Mouse (Mus musculus) embryonic facial prominence, embryonic 12.5 days (tissue): ENCODE measurements around the gene Gm4952. TPM values are rescaled to one million over a fixed set of nuclear protein-coding genes. Genes with fewer than 3 reads are reported as not detected.

ENCODE experiments used
- ATAC-seq: fragments of 200-750 bp; cut with Nextera tagmentation; 2 replicates; pipeline ENCODE4 v1.8.0; 2017; ENCODE audit not compliant: insufficient number of reproducible peaks, insufficient read depth, low FRiP score, low TSS enrichment
- H3K27ac ChIP-seq: fragments of 300-500 bp; sonication (generic); 2 replicates; pipeline ENCODE4 v1.5.1; 2016; ENCODE audit warnings: mild to moderate bottlenecking
- H3K27me3 ChIP-seq: fragments of 300-500 bp; sonication (generic); 2 replicates; pipeline ENCODE4 v1.6.1; 2016; ENCODE audit warnings: mild to moderate bottlenecking, moderate library complexity
- H3K36me3 ChIP-seq: fragments of 300-500 bp; sonication (generic); 2 replicates; pipeline ENCODE4 v1.6.1; 2016; ENCODE audit warnings: mild to moderate bottlenecking
- H3K4me1 ChIP-seq: fragments of 300-500 bp; sonication (generic); 2 replicates; pipeline ENCODE4 v1.6.1; 2016
- H3K4me2 ChIP-seq: fragments of 300-500 bp; sonication (generic); replicated peaks from 2 replicates; pipeline ENCODE4 v1.6.1; 2016; ENCODE audit warnings: mild to moderate bottlenecking, moderate library complexity
- H3K4me3 ChIP-seq: fragments of 300-500 bp; sonication (generic); 2 replicates; pipeline ENCODE4 v1.5.1; 2016; ENCODE audit warnings: mild to moderate bottlenecking
- H3K9ac ChIP-seq: fragments of 300-500 bp; sonication (generic); 2 replicates; pipeline ENCODE4 v1.6.1; 2016; ENCODE audit warnings: mild to moderate bottlenecking, moderate library complexity
- H3K9me3 ChIP-seq: fragments of 300-500 bp; sonication (generic); 2 replicates; pipeline ENCODE4 v1.6.1; 2016; ENCODE audit warnings: mild to moderate bottlenecking, moderate library complexity
- WGBS: fragments of 180-500 bp; shearing (Covaris S2); methylation state at CpG from one replicate; pipeline ENCODE4 v1.1.7; 2016; 5-methylcytosine and 5-hydroxymethylcytosine counted together
- polyA plus RNA-seq: library from polyadenylated mRNA; unstranded; fragments of >200 nt; fragmentation: Nextera tagmentation; extraction: Ambion mirVana; gene quantifications from 2 replicates; pipeline ENCODE4 v1.2.1, GENCODE M21; 2016

Gm4952 gene
- 0.06 and 0.10 TPM in 2 replicates for polyA plus RNA-seq

DNA sequence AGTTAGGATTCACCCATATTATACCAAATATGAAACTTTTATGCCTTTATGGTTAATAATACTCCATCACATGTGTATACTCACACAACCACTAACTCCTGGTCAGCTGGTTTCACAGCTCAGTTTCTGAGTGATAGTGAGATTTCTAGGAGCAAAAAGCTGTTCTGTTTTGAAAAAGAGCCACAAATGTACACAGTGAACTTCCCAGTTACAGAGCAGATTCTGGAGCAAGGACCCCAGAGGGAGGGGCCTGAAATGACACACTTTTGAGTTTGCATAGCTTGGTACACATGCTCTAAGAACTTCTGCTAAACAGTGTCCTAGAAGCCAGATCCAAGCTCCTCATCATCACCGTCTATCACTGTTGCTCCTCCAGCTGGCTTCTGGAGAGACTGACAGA is at the start of gene Gm4952:
Gene Gm4952, plus strand, starts transcription at position 301 of the 400 bp plus-strand sequence.
- H3K4me2 ChIP-seq: no peak within 1 kb of the TSS
- H3K4me1 ChIP-seq: no peaks in the 10 kb centered on the region; the same call in 1 of the 2 replicates
- H3K36me3 ChIP-seq: no peaks in the 10 kb centered on the region
- no peak for ATAC-seq
- H3K27me3 ChIP-seq: 0 out of 2 replicates have a peak, but pooled peaks cover 6% of the 10 kb centered on the region
- no peak within 1 kb of the TSS for H3K9ac ChIP-seq
- 73% methylated on average over 1 of the region's 1 CpGs for WGBS
- no peaks in the 10 kb centered on the region for H3K9me3 ChIP-seq
- H3K27ac ChIP-seq: no peak within 1 kb of the TSS
- H3K4me3 ChIP-seq: no peak within 1 kb of the TSS

- H3K9me3 ChIP-seq: no peaks in the 10 kb centered on the region
- no peak overlapping the region for H3K4me3 ChIP-seq
- H3K4me2 ChIP-seq: no peak overlapping the region
- no peaks in the 10 kb centered on the region for H3K36me3 ChIP-seq
- H3K27ac ChIP-seq: no peak overlapping the region
- H3K9ac ChIP-seq: no peak overlapping the region
- 74% methylated on average over 5 of the region's 5 CpGs for WGBS
- H3K4me1 ChIP-seq: no peaks in the 10 kb centered on the region
- no peak for ATAC-seq
- no peaks in the 10 kb centered on the region for H3K27me3 ChIP-seq
These were observed 49.5 kb upstream of the Gm4952 start for GRCm38 (mm10) chr19:12550005-12550942.

DNA sequence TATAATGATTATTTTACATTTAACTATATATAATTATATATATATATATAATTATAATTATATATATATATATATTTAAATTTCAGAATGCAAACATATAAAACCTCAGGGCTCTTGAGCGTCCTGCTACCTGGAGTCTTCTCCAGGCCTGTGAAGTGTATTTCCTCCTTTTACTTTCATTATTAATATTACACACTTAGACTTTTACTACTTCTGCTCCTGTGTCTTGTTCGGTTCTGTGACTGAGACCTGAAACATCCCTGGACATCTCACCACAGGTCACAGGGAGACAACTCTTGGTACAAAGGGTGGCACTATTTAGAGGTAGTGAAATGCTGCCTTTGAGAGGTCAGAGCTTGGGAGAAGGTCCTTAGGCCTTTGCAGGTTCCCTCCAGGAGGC is 43.5 kb upstream of the Gm4952 start:
- no peak overlapping the region for H3K27ac ChIP-seq
- no peaks in the 10 kb centered on the region for H3K4me1 ChIP-seq
- no peak for ATAC-seq
- no peaks in the 10 kb centered on the region for H3K36me3 ChIP-seq
- no peak overlapping the region for H3K4me3 ChIP-seq
- no peaks in the 10 kb centered on the region for H3K9me3 ChIP-seq
- WGBS: 90% methylated on average over 2 of the region's 2 CpGs
- H3K4me2 ChIP-seq: no peak overlapping the region
- no peak overlapping the region for H3K9ac ChIP-seq
- H3K27me3 ChIP-seq: no peaks in the 10 kb centered on the region

GRCm38 (mm10) chr19:12558219-12558618 is 41.6 kb upstream of the Gm4952 start:
- Histone ChIP-seq H3K9ac (no peak overlapping the region), H3K4me2 (no peak overlapping the region), H3K4me3 (no peak overlapping the region), H3K27ac (no peak overlapping the region), H3K36me3 (no peaks in the 10 kb centered on the region), H3K9me3 (no peaks in the 10 kb centered on the region), H3K27me3 (no peaks in the 10 kb centered on the region), H3K4me1 (no peaks in the 10 kb centered on the region)
- WGBS: 82% methylated on average over 4 of the region's 4 CpGs
- no peak for ATAC-seq

GRCm38 (mm10) chr19:12564197-12564596 is 35.6 kb upstream of the Gm4952 start:
- Histone ChIP-seq H3K4me2 (no peak overlapping the region), H3K4me1 (no peaks in the 10 kb centered on the region), H3K9ac (no peak overlapping the region), H3K27me3 (no peaks in the 10 kb centered on the region), H3K36me3 (no peaks in the 10 kb centered on the region), H3K27ac (no peak overlapping the region), H3K9me3 (no peaks in the 10 kb centered on the region), H3K4me3 (no peak overlapping the region)
- ATAC-seq: no peak

GRCm38 (mm10) chr19:12567011-12567410 is 32.8 kb upstream of the Gm4952 start:
- no peaks in the 10 kb centered on the region for H3K9me3 ChIP-seq
- no peaks in the 10 kb centered on the region for H3K36me3 ChIP-seq
- no peak overlapping the region for H3K9ac ChIP-seq
- no peaks in the 10 kb centered on the region for H3K27me3 ChIP-seq
- no peak overlapping the region for H3K27ac ChIP-seq
- WGBS: 54% methylated on average over 4 of the region's 4 CpGs
- no peak overlapping the region for H3K4me3 ChIP-seq
- no peaks in the 10 kb centered on the region for H3K4me1 ChIP-seq
- ATAC-seq: no peak
- no peak overlapping the region for H3K4me2 ChIP-seq

DNA sequence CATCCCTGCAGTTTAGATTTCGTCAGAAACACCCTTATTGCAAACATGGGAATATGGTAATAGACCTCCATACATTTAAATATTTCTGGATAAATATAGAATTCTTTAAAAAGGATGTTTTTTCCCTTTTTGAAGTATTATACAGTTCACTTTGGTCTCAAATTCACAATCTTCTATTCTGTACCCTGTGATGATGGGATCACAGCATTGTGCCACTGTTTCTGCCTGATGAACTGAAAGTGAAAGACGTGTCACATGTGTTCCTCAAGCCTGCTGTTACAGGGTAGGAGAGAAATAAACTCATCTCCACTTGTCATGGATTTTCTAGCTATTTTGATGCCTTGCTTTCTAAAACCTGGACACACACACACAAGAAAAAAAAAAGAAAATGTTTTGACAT is 28.9 kb upstream of the Gm4952 start:
- H3K36me3 ChIP-seq: no peaks in the 10 kb centered on the region
- no peak overlapping the region for H3K4me2 ChIP-seq
- H3K27ac ChIP-seq: no peak overlapping the region
- peaks cover 8% of the 10 kb centered on the region; the same call in 1 of the 2 replicates for H3K4me1 ChIP-seq
- no peak overlapping the region for H3K4me3 ChIP-seq
- no peak for ATAC-seq
- no peaks in the 10 kb centered on the region for H3K9me3 ChIP-seq
- no peak overlapping the region for H3K9ac ChIP-seq
- 73% methylated on average over 2 of the region's 2 CpGs for WGBS
- H3K27me3 ChIP-seq: no peaks in the 10 kb centered on the region

- ATAC-seq: no peak
- Histone ChIP-seq H3K9ac (no peak overlapping the region), H3K4me2 (no peak overlapping the region), H3K36me3 (no peaks in the 10 kb centered on the region), H3K27ac (no peak overlapping the region), H3K27me3 (no peaks in the 10 kb centered on the region), H3K4me3 (no peak overlapping the region), H3K4me1 (peaks cover 8% of the 10 kb centered on the region; the same call in 1 of the 2 replicates), H3K9me3 (no peaks in the 10 kb centered on the region)
- 79% methylated on average over 1 of the region's 1 CpGs for WGBS
These were observed 28.1 kb upstream of the Gm4952 start for GRCm38 (mm10) chr19:12571687-12572086.

- no peaks in the 10 kb centered on the region for H3K9me3 ChIP-seq
- WGBS: 78% methylated on average over 1 of the region's 1 CpGs
- peak overlapping the region; percentile 63 for H3K4me2 ChIP-seq
- H3K27me3 ChIP-seq: no peaks in the 10 kb centered on the region
- no peak for ATAC-seq
- peaks cover 8% of the 10 kb centered on the region; the same call in 1 of the 2 replicates for H3K4me1 ChIP-seq
- H3K27ac ChIP-seq: 0 out of 2 replicates have a peak overlapping the region, but pooled peaks have one; percentile 23
- peaks cover 2% of the 10 kb centered on the region; the same call in 1 of the 2 replicates for H3K36me3 ChIP-seq
- no peak overlapping the region for H3K9ac ChIP-seq
- H3K4me3 ChIP-seq: peak overlapping the region; percentile 37
These were observed 27.0 kb upstream of the Gm4952 start for GRCm38 (mm10) chr19:12572614-12573265.

DNA sequence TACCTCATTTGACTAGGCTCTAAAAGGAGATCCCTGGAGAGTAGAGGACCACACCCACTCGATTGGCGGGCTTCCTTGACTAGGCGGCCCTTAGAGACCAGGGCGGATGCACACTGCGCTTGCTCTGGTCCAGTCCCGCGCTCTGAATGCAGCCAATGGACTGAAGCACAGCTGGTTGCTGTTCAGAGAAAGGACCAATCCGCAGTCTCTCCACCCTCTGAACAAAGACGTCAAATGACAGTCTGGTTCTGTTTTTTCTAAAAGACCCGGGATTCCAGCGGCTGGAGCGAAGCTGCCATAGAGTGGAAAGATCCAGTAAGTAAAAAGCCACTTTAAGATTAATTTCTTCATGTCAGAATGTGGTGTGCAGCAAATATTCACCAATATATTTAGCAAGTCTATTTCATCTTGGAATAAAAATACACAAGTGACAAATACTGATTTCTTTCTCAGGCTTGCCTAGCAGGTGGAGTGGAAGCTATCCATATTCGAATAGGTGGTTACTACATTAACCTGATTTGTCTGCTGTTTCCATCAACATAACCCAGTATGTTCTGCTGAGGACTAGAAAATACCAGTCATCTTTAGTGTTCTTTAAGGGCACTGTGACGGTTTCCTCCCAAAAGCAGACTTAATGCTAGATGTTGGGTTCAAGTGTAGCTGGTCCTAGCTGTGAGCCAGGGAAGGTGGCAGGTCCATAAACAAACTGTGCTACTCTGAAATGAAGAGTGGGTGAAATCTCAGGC is 26.3 kb upstream of the Gm4952 start:
- Histone ChIP-seq H3K4me3 (peak overlapping the region; percentile 37), H3K27me3 (no peaks in the 10 kb centered on the region), H3K36me3 (peaks cover 6% of the 10 kb centered on the region; the same call in 1 of the 2 replicates), H3K4me2 (peak overlapping the region; percentile 63), H3K9ac (peak overlapping the region; percentile 32), H3K4me1 (peaks cover 8% of the 10 kb centered on the region; the same call in 1 of the 2 replicates), H3K27ac (peak overlapping the region; percentile 24; the same call in 1 of the 2 replicates), H3K9me3 (no peaks in the 10 kb centered on the region)
- peak; percentile 100 for ATAC-seq
- 8% methylated on average over 14 of the region's 14 CpGs for WGBS

- Histone ChIP-seq H3K9me3 (no peaks in the 10 kb centered on the region), H3K27ac (peak overlapping the region; percentile 24; the same call in 1 of the 2 replicates), H3K9ac (peak overlapping the region; percentile 32), H3K27me3 (no peaks in the 10 kb centered on the region), H3K4me2 (peak overlapping the region; percentile 63), H3K36me3 (peaks cover 6% of the 10 kb centered on the region; the same call in 1 of the 2 replicates), H3K4me1 (peaks cover 8% of the 10 kb centered on the region; the same call in 1 of the 2 replicates), H3K4me3 (peak overlapping the region; percentile 37)
- 18% methylated on average over 5 of the region's 5 CpGs for WGBS
- ATAC-seq: no peak
These were observed 25.8 kb upstream of the Gm4952 start for GRCm38 (mm10) chr19:12574012-12574407.
